Mouse (Mus musculus) granulocyte monocyte progenitor cell, adult 5-6 weeks (primary cell): Measurements from ENCODE around the gene Gata3. TPM values are rescaled to one million over a fixed set of nuclear protein-coding genes. Genes with fewer than 3 reads are reported as not detected.

Source experiments
- ATAC-seq: replicated peaks from 2 replicates; pipeline ENCODE4 v1.8.0; 2016; ENCODE audit warnings: mild to moderate bottlenecking, moderate TSS enrichment, inconsistent platforms; ENCODE audit not compliant: poor library complexity, severe bottlenecking
- total RNA-seq, 2 experiments: library from RNA; stranded (forward) in 1 of 2; stranded (reverse) in 1 of 2; fragments of 200-712, 200-1000 nt in 1 of 2; fragments of >200 nt in 1 of 2; fragmentation: Nextera tagmentation in 1 of 2; gene quantifications; 2 replicates each; pipeline ENCODE4 v1.2.3; 2014 to 2017

Gata3 gene
- total RNA-seq, 2 experiments from 2014 or later: not detected

DNA sequence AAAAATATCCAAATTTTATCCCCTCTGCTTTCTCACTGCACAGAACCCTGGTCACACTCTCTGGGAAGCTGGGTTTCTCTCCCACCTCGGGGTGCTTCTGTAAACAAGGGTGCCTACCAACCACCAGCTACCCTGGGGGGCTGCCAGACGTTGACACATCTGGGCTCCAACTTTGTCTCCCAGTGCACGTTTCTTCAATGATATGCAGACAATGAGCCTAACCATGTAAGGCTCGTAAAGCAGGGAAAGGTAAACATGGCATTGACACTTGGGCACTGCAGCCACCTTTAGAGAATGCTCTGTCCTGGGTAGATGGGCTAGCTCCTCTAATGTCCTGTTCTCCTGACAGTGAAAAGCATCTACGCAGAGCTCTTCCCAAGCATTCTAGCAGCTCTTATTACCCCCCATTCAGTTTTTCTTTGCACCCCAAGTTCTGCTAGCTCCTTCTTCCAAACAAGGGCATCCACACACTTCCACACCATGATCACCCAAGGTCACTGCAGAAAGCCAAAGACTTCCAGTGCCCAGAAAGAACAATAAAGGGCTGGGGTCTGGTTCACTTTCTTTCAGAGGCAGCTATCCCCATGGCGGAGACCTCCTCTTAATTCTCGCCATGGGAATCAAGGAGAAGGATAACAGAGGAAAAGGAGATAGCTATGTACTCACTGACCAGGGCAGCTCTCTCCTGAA, 2.8 kb downstream of the Gata3 start:
- no peak for ATAC-seq

GRCm38 (mm10) chr2:9886031-9886430, 3.8 kb downstream of the Gata3 start:
- no peak for ATAC-seq

- ATAC-seq: no peak
Measured at GRCm38 (mm10) chr2:9885217-9885770, 4.5 kb downstream of the Gata3 start.

DNA sequence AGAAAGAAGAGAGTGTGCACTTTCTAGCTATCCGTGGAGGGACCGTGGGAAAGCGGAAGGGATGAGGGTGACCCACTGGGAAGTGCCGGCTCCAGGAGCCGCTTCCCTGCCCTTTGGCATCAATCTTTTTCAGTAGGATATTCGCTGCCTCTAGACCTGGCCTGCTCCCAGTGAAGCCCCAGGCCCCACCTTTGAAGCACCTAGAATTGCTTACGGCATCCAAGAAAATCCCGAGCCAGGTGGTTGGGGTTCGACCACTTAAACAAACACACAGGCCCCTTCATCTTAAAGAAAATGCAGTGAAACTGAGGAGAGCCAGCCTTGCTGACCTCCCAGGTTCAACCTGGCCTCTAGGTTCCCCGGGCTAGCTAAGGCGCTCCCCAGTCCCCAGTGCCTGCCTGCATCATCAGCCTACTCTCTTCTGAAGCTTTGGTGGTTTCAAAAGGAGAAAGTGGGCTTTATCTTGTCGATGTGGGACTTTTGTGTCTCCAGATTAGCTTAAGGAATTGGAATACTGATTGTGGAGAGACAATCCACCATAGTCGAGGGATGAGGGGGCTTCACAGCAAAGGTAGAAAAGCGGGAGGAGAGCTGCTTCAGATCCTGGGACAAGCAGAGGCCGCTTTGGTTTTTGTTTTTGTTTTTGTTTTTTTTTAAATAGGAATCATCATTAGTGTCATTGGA, 5.2 kb downstream of the Gata3 start:
- ATAC-seq: no peak

DNA sequence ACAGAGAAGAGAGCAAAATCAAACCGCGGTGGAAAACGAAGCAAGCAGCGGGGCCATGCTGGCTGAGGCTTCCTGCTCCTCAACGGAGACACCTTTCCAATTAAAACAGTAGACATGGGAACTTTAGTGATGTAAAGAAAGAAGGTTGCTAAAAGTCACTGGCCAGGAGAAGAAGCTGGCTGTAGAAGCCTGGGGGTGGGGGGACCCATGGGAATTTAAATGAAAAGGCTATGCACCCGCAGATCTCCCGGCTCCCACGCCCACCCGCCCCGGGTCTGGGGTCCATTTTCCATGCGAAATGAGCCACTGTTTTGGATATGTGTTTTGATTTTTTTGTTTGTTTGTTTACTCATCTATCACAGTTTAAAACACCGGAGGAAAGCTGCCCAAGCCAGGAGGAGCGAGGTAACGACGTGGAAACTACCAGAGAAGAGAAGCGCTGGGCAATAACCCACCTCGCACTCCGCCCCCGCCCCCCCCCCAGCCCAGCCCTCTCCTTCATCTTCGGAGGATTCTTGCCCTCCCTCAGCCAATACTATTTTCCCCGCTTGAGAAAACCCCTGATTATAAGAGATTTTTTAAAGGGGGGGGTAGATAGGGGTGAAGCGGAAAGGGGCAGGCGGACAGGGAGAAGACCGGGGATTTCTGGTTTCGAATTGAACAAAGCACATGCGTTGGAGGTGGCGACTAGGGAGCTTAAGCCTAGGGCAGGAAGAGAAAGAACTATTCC, 5.9 kb downstream of the Gata3 start:
- no peak for ATAC-seq

DNA sequence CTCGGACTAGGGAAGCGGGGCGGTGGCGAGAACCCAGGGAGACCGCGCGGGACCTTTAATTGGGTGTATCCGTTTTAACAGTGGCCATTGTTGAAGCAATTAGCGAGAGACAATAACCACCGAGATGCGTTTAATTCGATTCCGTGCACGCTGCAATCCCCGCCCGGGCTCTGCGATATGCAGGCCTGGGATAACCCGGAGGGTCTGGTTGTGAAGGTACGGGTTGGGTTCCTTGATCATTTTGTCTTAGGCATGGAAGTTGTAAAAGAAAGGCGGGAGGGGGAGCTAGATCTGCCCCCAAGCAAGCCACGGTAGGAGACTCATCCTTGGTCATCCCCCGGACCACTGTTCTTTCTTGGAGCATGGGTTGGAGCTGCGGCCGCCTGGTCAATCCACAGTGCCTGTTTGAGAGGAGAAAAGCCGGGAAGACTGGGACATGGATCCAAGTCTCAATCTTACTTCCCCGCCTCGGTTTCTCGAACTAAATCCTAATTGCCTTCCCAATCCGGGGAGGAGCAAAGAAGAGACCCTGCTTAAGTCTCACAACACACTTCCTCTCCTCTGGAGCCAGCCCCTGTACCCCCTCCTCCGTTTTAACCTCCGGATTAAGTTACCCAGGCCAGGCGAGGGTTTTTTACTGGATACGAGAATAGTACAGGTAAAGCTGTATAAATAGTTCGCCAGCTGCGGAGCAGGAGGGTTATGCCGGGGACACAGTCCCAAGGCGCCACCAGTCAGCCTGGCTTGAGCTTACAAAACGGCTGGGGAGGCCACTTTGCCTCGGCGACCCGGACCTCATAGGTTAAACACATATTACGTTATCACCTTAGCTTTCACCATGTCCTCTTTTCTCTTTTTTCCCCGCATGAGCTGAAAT, 6.7 kb downstream of the Gata3 start:
- ATAC-seq: no peak

- ATAC-seq: no peak
Measured at GRCm38 (mm10) chr2:9882371-9882925, 7.4 kb downstream of the Gata3 start.

DNA sequence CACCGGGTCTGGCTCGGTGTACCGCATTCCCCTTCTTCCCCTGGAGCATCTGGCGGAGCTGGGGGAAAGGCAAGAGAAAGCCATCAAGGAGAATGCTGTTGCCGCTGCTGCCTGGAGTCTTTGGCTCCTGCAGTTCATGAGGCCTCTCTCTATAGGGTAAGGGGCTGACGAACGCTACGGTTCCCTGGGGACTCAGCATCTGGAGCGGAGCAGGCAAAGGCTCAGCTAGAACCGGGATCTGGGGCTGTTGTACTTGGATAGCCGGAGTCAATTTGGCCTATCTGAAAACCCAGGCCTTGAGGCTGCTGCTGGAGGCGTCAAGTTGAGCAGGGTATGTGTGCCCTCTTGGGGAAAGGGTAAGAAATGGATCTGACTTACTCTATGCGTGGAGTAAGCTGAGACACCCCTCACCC, 8.2 kb downstream of the Gata3 start:
- ATAC-seq: no peak

GRCm38 (mm10) chr2:9881051-9881591, 8.7 kb downstream of the Gata3 start, which contains the start of gene 4930412O13Rik:
Gene 4930412O13Rik, plus strand, starts transcription at chr2:9881252.
- ATAC-seq: no peak

DNA sequence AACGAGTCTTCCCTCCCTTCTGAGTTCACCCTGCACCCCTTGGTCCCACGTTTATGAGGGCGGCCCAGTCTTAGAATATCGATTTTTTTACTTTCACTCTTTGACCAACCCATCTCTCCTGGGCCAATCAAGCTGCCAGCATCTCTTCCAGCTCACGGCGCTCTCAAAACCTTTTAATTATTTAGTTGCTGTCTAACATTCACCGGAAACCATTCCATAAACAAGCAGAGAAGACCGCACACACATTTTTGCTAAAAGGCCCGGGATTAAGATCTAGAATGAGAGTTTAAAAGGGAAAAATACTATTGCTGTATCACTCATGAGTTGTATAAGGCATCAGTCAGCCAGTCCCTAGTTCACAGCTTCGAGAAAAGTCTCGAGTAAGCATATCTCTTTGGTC, 9.6 kb downstream of the Gata3 start:
- ATAC-seq: no peak

- peak; percentile 87 for ATAC-seq
Measured at GRCm38 (mm10) chr2:9879493-9879892, 10.3 kb downstream of the Gata3 start.

DNA sequence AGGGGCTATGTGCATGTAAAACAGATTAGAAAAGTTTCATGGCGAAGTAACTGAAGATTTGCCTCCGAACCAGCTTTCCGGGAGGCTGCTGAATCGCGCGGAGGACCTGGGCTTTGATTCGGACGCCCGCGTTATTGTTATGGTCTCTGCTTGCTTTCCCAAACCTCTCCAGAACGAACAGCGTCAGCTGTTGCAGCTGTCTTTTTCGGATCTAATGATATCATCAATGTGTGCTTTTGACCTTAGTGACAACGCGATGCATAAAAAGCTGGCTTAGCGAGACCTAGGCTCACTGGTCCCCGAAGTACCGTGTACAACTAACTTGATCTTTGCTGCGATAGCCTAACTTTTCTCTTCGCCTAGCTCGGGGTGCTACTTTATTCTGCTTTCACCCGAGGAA, 10.7 kb downstream of the Gata3 start:
- peak; percentile 7 for ATAC-seq

DNA sequence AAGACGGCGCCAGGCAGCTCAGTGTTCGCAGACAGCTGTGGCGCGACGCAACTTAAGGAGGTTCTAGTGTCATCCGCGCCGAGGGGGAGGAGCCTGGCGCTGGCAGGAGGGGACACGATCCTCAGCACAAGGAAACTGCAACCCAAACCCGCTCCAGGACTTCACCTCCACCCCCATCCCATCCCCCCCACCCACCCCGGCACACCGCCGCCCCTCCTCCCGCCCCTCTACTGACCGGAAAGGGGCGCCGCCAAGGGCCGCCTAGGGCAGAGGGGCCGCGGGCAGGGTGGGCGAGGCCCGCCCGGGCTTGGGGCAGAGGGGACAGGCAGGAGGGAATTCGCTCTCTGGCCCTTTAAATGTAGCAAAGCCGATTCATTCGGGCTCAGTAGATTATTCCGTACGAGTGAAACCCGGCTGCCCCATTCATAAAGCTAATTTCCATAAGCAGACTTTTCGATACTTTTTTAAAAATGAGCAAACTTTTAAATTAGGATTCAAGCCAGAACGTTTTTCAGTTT, 11.2 kb downstream of the Gata3 start:
- ATAC-seq: peak; percentile 28

DNA sequence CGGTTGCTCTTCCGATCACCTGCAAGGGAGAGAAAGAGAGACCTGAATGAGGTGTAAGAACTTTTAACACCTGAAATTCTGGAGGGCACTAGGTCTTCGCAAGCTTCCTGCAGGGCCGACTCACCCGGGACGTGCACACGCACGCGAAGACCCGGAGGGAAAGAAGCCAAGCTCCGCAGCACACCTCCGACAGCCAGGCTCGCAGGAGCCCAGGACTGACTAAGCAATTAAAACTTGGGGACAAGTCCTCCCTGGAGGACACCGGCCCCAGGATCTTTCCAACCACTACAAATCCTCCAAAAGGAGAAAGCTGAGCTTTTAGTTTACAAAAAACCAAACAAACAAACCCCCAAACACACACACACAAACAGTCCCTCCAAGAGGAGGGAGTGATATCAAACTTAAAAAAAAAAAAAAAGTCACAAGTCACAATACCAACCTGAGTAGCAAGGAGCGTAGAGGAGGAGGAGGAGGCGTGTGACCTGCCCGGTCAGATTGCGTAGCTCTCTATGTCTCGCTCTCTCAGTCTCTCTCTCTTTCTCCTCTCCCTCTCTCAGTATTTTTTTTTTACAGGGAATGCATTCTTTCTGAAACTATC, 11.8 kb downstream of the Gata3 start:
- no peak for ATAC-seq

DNA sequence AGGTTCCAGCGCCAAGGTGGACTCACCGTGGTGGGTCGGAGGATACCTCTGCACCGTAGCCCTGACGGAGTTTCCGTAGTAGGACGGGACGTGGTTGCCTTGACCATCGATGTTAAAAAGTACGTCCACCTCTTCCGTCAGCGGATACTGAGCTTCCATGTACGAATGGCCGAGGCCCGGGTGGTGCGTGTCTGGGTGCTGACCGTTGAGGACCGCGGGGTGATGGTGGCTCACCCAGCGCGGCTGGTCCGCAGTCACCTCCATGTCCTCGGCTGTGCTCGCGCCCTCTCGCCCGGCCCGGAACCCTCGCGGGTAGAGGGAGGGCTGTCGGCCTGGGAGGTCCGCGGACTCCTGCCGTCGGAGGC, 12.5 kb downstream of the Gata3 start:
- ATAC-seq: peak; percentile 15

- no peak for ATAC-seq
Measured at GRCm38 (mm10) chr2:9876621-9877325, 13.1 kb downstream of the Gata3 start.

DNA sequence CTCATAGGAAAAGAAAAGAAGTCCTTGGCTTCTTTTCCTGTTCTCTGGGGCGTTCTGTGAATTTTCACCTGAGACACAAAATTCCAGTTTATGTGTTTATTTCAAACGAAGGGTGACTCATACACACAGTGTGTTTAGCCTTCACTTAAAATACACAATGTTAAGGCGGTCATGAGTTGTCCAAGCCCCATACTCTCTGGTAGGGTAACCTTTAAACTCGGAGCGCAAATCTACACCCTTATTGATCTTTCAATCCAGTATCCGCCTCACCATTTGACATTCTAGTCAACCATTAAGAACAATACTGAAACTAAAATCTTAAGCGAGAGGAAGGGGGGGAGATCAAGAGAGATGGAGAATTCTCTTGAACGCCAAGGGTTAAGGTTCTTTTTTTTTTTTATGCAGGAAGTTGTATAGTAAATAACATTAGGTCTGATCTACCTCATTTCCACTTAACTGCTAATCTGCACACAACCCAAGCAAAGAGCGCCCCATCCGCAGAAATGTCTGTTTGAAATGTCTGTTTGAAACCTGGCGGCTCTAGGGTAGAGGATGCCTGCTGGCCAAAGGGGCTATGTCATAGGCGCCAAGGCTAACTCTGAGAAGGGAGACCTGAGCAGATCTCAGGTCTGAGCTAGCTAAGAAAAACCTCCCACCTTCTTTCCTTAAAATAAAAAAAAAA, 14.0 kb downstream of the Gata3 start:
- no peak for ATAC-seq

GRCm38 (mm10) chr2:9875220-9875619, 14.6 kb downstream of the Gata3 start:
- no peak for ATAC-seq
